Mouse (Mus musculus) heart, postnatal 10 days (tissue): ENCODE measurements around the gene Vmn2r86. TPM values are rescaled to one million over a fixed set of nuclear protein-coding genes. Genes with fewer than 3 reads are reported as not detected.
"Not testable (repeated sequence)": the region's sequence is repeated elsewhere in the genome, so short reads cannot be mapped to it uniquely, and the experiment has no call there.

ENCODE experiments used
- DNase-seq, 2 experiments: peaks; one replicate each; pipeline ENCODE4 v3.0.0; 2021
- intact Hi-C: fragments of 180-260 bp; cut with DNase I; formaldehyde crosslinking; loops from one replicate; pipeline ENCODE4 v1.15.1; 2025
- total RNA-seq, 2 experiments: library from RNA; stranded (reverse); gene quantifications; 2 replicates each; pipeline ENCODE4 v1.2.3; 2021

Vmn2r86 gene
- total RNA-seq = not detected

GRCm38 (mm10) chr10:130455950-130456349 is at the start of gene Vmn2r86:
Gene Vmn2r86 (minus strand): TSS chr10:130456050.
- DNase-seq, intact Hi-C loops: not testable (repeated sequence)

- DNase-seq = no peak
- intact Hi-C loops = no loop called here
Observed at GRCm38 (mm10) chr10:130497296-130497695, 41.4 kb upstream of the Vmn2r86 start, which contains the start of gene Vmn2r87. Gene Vmn2r87 (minus strand): TSS chr10:130497396.

GRCm38 (mm10) chr10:130470311-130470760 is 14.5 kb upstream of the Vmn2r86 start:
- peak; percentile 10 to 31 for DNase-seq
- intact Hi-C loops = no loop called here

DNA sequence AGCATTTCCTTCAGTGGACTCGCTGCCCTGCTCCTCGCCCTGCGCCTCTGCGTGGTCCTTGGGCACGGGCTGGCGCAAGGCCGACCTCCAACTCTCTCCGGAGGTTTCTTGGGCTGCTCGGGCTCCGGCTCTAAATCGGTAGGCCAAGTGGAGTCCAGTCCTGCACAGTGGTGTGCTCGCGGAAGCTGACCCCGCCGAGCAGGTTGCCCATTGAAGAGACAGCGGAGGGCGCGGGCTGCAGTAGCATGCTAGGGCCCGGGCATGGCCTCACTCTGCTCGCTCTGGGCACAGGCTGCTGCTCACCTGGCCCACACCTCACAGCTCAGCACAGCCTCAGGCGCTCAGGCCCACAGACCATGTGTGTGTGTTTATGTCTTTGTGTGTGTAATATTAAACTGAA is 11.1 kb downstream of the Vmn2r86 start:
- no peak for DNase-seq
- intact Hi-C loops = no loop called here

- intact Hi-C loops, DNase-seq: not testable (repeated sequence)
Observed at GRCm38 (mm10) chr10:130434185-130434898, 21.5 kb downstream of the Vmn2r86 start.

DNA sequence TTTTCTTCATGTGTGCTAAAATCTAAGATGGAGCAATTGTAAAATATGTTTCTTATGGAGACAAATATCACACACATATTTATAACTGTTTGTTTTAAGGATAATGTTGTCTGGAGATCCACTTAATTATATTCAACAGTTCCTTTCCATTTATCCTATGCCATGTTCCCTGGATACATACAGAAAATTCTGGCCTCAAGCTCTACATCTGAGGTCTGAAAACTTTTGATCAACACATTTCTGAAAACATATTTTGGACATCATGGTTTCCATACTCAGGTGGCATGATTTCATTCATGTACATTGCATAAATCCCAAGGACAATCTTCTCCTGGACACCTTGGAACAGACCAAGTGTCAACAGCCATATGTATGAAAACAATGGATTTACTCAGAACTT is 26.2 kb downstream of the Vmn2r86 start, which contains the start of gene Vmn2r85:
TSS of gene Vmn2r85 (minus strand) at position 101 of the 400 bp plus-strand sequence.
- intact Hi-C loops, DNase-seq: not testable (repeated sequence)

DNA sequence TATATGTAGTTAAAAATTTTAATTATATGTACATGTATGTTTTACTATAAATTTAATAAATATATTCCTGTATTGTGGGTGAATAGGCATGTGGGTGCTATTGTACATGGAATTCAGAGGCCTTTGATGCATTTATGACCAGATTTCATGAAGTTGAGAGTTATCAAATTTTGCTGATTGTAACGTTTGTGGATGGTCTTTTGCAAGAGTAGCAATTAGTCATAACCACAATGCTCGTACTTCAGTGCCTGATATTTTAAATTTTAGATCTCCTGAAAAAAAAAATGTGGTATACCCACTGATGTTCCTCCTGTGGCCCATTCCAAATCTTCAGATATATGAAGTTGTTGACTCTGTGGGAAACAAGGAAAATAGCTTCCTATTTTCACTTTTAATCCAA is 33.5 kb downstream of the Vmn2r86 start:
- intact Hi-C loops, DNase-seq: not testable (repeated sequence)

DNA sequence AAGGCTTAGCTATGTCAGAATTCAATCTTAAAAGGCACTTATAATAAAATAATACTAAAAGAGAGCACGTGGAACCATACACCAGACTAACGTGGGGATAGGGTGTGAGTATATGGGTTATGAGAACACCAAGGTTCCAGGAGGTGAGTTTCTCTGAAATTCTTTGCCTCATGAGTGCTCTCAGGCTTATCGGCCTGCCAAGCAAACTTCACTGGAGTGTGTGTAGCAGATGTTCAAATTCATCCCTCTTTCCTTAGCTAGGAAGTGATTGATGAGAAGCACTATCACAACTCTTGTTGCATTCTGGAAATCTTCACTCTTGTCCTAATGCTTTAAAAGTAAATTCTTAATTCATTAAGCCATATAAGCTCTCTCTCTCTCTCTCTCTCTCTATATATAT is 35.4 kb downstream of the Vmn2r86 start:
- DNase-seq = no peak
- intact Hi-C loops = no loop called here

- intact Hi-C loops, DNase-seq: not testable (repeated sequence)
Observed at GRCm38 (mm10) chr10:130419954-130420353, 35.9 kb downstream of the Vmn2r86 start.

DNA sequence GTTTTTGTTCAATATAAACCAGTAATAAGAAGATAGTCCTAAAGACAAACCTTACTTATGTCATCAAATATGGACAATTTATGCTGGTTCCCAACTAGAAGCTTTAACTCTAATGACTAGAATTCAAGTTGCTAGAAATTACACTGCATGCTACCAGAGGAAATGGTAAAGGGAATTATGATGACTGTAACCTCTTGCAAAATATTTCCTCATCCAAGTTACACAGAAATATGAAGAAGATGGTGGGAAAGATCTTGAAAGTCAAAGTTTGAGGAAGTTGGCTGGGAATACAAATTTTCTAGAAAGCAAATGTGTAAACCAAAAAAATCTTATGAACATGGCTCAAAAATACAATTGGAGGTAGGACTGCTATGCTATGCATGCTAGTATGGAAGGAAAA is 39.5 kb downstream of the Vmn2r86 start:
- intact Hi-C loops, DNase-seq: not testable (repeated sequence)

- DNase-seq, intact Hi-C loops: not testable (repeated sequence)
Observed at GRCm38 (mm10) chr10:130412167-130412698, 43.6 kb downstream of the Vmn2r86 start.

DNA sequence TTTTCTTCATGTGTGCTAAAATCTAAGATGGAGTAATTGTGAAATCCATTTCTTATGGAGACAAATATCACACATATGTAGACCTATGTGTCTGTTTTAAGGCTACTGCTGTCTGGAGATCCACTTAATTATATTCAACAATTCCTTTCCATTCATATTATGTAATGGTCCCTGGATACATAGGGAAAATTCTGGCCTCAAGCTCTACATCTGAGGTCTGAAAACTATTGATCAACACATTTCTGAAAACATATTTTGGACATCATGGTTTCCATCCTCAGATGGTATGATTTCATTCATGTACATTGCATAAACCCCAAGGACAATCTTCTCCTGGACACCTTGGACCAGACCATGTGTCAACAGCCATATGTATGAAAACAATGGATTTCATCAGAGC is 61.6 kb downstream of the Vmn2r86 start, which contains the start of gene Vmn2r84:
TSS of gene Vmn2r84 (minus strand) at position 101 of the 400 bp plus-strand sequence.
- intact Hi-C loops = no loop called here
- no peak for DNase-seq

Other genes starting within 250 kb of the Vmn2r86 start
- not detected for gene Olfr827, start 241.6 kb downstream of the Vmn2r86 start, total RNA-seq
- not detected for gene Neurod4, start 175.8 kb downstream of the Vmn2r86 start, total RNA-seq
- under 1 TPM; 0.40 to 0.72 TPM for gene Tespa1, start 133.2 kb downstream of the Vmn2r86 start, total RNA-seq
- gene Vmn2r84, start 61.7 kb downstream of the Vmn2r86 start, total RNA-seq = not detected
- not detected for gene Vmn2r85, start 26.3 kb downstream of the Vmn2r86 start, total RNA-seq
- gene Vmn2r87, start 41.3 kb upstream of the Vmn2r86 start, total RNA-seq = not detected